ENCODE assay signal across 7 mouse cellular contexts in genomic region chr1:91494457-91495140, GRCm38 (mm10). TPM values are rescaled to one million over a fixed set of nuclear protein-coding genes. Genes with fewer than 3 reads are reported as not detected.
A peak's percentile ranks its signal among the peaks of the same experiment; 100 is the strongest.
DNase-seq lines count a peak whose midpoint lies in the region; ATAC-seq lines count a peak whose summit lies in the region.

Traf3ip1 (plus strand) TSS chr1:91494647.

- peaks cover 10% of the 10 kb centered on the region for H3K4me1 ChIP-seq in intestine, embryonic 16.5 days (ENCODE audit: control insufficient read depth, insufficient read depth, low read length)
- H3K4me1 ChIP-seq in midbrain, embryonic 11.5 days (ENCODE audit: control insufficient read depth, insufficient read depth, low read length) = peaks cover 12% of the 10 kb centered on the region

- H3K9me3 ChIP-seq in intestine, embryonic 16.5 days (ENCODE audit: control insufficient read depth, low read length) = no peaks in the 10 kb centered on the region
- H3K9me3 ChIP-seq in midbrain, embryonic 11.5 days (ENCODE audit: control insufficient read depth, low read length) = no peaks in the 10 kb centered on the region

- ATAC-seq in intestine, embryonic 16.5 days = peak; percentile 100
- ATAC-seq in midbrain, embryonic 11.5 days (ENCODE audit: low FRiP score) = peak; percentile 98

- peak within 1 kb of the TSS; percentile 91 for H3K4me3 ChIP-seq in intestine, embryonic 16.5 days (ENCODE audit: low read length)
- peak within 1 kb of the TSS; percentile 92 for H3K4me3 ChIP-seq in midbrain, embryonic 11.5 days (ENCODE audit: low read depth, low read length)

- intact Hi-C loops in gastrocnemius, postnatal 36 days (cut with DNase I) = no loop called here
- intact Hi-C loops in left cerebral cortex, postnatal 36 days (cut with DNase I) = loop anchor here (10.0 kb wide), 1 partner anchor 310 kb away; no protein-coding TSS in a partner anchor

- H3K4me2 ChIP-seq in intestine, embryonic 16.5 days (ENCODE audit: low read depth, low read length) = peak within 1 kb of the TSS; percentile 90
- H3K4me2 ChIP-seq in midbrain, embryonic 11.5 days = peak within 1 kb of the TSS; percentile 92

- H3K36me3 ChIP-seq in intestine, embryonic 16.5 days (ENCODE audit: control insufficient read depth, insufficient read depth, low read length) = no peaks in the 10 kb centered on the region
- no peaks in the 10 kb centered on the region for H3K36me3 ChIP-seq in midbrain, embryonic 11.5 days (ENCODE audit: control insufficient read depth, insufficient read depth, low read length)

- peak; percentile 92 to 93 for DNase-seq in adrenal gland, adult 18-20 months (ENCODE audit: low spot score in 2 of 2)
- peak; percentile 96 for DNase-seq in embryo, embryonic 11 days
- peak; percentile 86 to 90 for DNase-seq in gastrocnemius, postnatal 36 days
- DNase-seq in left cerebral cortex, postnatal 36 days (ENCODE audit: low spot score in 2 of 2) = peak; percentile 91 to 92
- DNase-seq in midbrain, embryonic 11.5 days (ENCODE audit: low spot score, missing footprints) = peak; percentile 99
- peak; percentile 90 for DNase-seq in skeletal muscle tissue, adult 2 months (ENCODE audit: low read depth, low spot score)

- WGBS in intestine, embryonic 16.5 days = under 1% methylated on average over 77 of the region's 79 CpGs
- WGBS in midbrain, embryonic 11.5 days = under 1% methylated on average over 79 of the region's 79 CpGs

- H3K27me3 ChIP-seq in intestine, embryonic 16.5 days (replicated peaks; ENCODE audit: control insufficient read depth, insufficient read depth, low read length) = no peaks in the 10 kb centered on the region
- H3K27me3 ChIP-seq in midbrain, embryonic 11.5 days (ENCODE audit: control insufficient read depth, insufficient read depth, low read length) = no peaks in the 10 kb centered on the region

- peak within 1 kb of the TSS; percentile 84 for H3K9ac ChIP-seq in intestine, embryonic 16.5 days (ENCODE audit: low read depth, low read length)
- peak within 1 kb of the TSS; percentile 87 for H3K9ac ChIP-seq in midbrain, embryonic 11.5 days (ENCODE audit: low read length)

- H3K27ac ChIP-seq in intestine, embryonic 16.5 days (ENCODE audit: low read length) = no peak within 1 kb of the TSS
- H3K27ac ChIP-seq in midbrain, embryonic 11.5 days (ENCODE audit: low read depth, low read length) = no peak within 1 kb of the TSS

RNA-seq across cellular contexts. Expression of gene Traf3ip1, which starts in this region (rescaled TPM):
- 10 to 100 TPM; 10.8 to 12.7 TPM for total RNA-seq in adrenal gland, adult 18-20 months (2021)
- total RNA-seq in gastrocnemius, postnatal 36 days (2021) = 1 to 10 TPM; 2.7 to 3.4 TPM
- polyA plus RNA-seq in intestine, embryonic 16.5 days (2015; fragmentation: Nextera tagmentation; extraction: Ambion mirVana) = 6.2 and 6.7 TPM in 2 replicates
- total RNA-seq in left cerebral cortex, postnatal 36 days (2021) = 10 to 100 TPM; 14.0 to 16.1 TPM
- polyA plus RNA-seq in midbrain, embryonic 11.5 days (2014; fragmentation: Nextera tagmentation; extraction: Ambion mirVana) = 6.0 and 7.3 TPM in 2 replicates
